Mouse (Mus musculus) MEL (cell line): ENCODE data around the gene Rbm33. TPM values are rescaled to one million over a fixed set of nuclear protein-coding genes. Genes with fewer than 3 reads are reported as not detected.

Experiments
- DNase-seq: peaks from one replicate; pipeline ENCODE4 v3.0.0; 2011; ENCODE audit warnings: low read depth, low spot score
- H3K27ac ChIP-seq: 2 replicates; pipeline ENCODE4 v1.5.1; 2012; ENCODE audit warnings: low read depth, mild to moderate bottlenecking, control low read depth, low read length, moderate library complexity; ENCODE audit not compliant: control insufficient read depth
- H3K27me3 ChIP-seq, 2 experiments: fragments of 150-350 bp in 1 of 2; sonication (generic) in 1 of 2; 2 replicates each; pipeline ENCODE4 v1.6.1; 2012; ENCODE audit warnings: low read length in 2 of 2, mild to moderate bottlenecking in 2 of 2, improper control_type of control experiment in 1 of 2, moderate library complexity in 1 of 2; ENCODE audit not compliant: insufficient read depth in 2 of 2, control insufficient read depth in 1 of 2
- H3K36me3 ChIP-seq, 2 experiments: 2 replicates each; pipeline ENCODE4 v1.6.1; 2012 to 2014; ENCODE audit warnings: low read length in 2 of 2, improper control_type of control experiment in 1 of 2, inconsistent platforms in 1 of 2, mild to moderate bottlenecking in 1 of 2; ENCODE audit not compliant: insufficient read depth in 2 of 2, control insufficient read depth in 1 of 2
- H3K4me1 ChIP-seq, 2 experiments: fragments of 150-350 bp in 1 of 2; sonication (generic) in 1 of 2; 2 replicates each; pipeline ENCODE4 v1.6.1; 2012; ENCODE audit warnings: low read length in 2 of 2, improper control_type of control experiment in 1 of 2, mild to moderate bottlenecking in 1 of 2; ENCODE audit not compliant: insufficient read depth in 2 of 2, control insufficient read depth in 1 of 2
- H3K4me3 ChIP-seq, 2 experiments: fragments of 150-350 bp in 1 of 2; sonication (generic) in 1 of 2; 2 replicates each; pipeline ENCODE4 v1.5.1; 2012; ENCODE audit warnings: low read depth in 2 of 2, low read length in 2 of 2, mild to moderate bottlenecking in 2 of 2, moderate library complexity in 2 of 2, control low read depth in 1 of 2, improper control_type of control experiment in 1 of 2; ENCODE audit not compliant: control insufficient read depth in 1 of 2, insufficient read depth in 1 of 2
- H3K79me2 ChIP-seq: 2 replicates; pipeline ENCODE4 v1.6.1; 2012; ENCODE audit warnings: mild to moderate bottlenecking, low read length, moderate library complexity; ENCODE audit not compliant: control insufficient read depth, poor library complexity, insufficient read depth
- H3K9ac ChIP-seq: 2 replicates; pipeline ENCODE4 v1.6.1; 2012; ENCODE audit warnings: low read depth, mild to moderate bottlenecking, control low read depth, low read length, moderate library complexity; ENCODE audit not compliant: control insufficient read depth, poor library complexity, severe bottlenecking
- H3K9me3 ChIP-seq: fragments of 150-350 bp; sonication (generic); replicated peaks from 2 replicates; pipeline ENCODE4 v1.6.1; 2012; ENCODE audit warnings: mild to moderate bottlenecking, low read length, improper control_type of control experiment, moderate library complexity; ENCODE audit not compliant: insufficient read depth
- CHD1 ChIP-seq: IDR thresholded peaks from 2 replicates; pipeline ENCODE4 v1.6.1; 2012; ENCODE audit warnings: low read depth, mild to moderate bottlenecking, inconsistent platforms, low read length, improper control_type of control experiment
- CHD2 ChIP-seq: IDR thresholded peaks from 2 replicates; pipeline ENCODE4 v1.6.1; 2011; ENCODE audit warnings: low read length, improper control_type of control experiment
- CTCF ChIP-seq, 3 experiments: IDR thresholded peaks in 2 of 3; conservative IDR thresholded peaks in 1 of 3; 2 replicates each; pipeline ENCODE4 v1.5.1; 2011 to 2012; ENCODE audit warnings: low read length in 3 of 3, low read depth in 2 of 3, mild to moderate bottlenecking in 2 of 3, improper control_type of control experiment in 1 of 3, inconsistent platforms in 1 of 3, mixed read lengths in 1 of 3, moderate library complexity in 1 of 3; ENCODE audit not compliant: control insufficient read depth in 1 of 3, insufficient read depth in 1 of 3, poor library complexity in 1 of 3, severe bottlenecking in 1 of 3
- ELF1 ChIP-seq: IDR thresholded peaks from 2 replicates; pipeline ENCODE4 v1.6.1; 2014; ENCODE audit warnings: low read depth, mild to moderate bottlenecking, inconsistent platforms, low read length, improper control_type of control experiment, moderate library complexity
- EP300 ChIP-seq, 2 experiments: IDR thresholded peaks; 2 replicates each; pipeline ENCODE4 v1.6.1; 2011; ENCODE audit warnings: improper control_type of control experiment in 2 of 2, low read length in 2 of 2, low read depth in 1 of 2, mild to moderate bottlenecking in 1 of 2
- ETS1 ChIP-seq: IDR thresholded peaks from 2 replicates; pipeline ENCODE4 v1.6.1; 2012; ENCODE audit warnings: low read depth, mild to moderate bottlenecking, inconsistent platforms, low read length, improper control_type of control experiment, moderate library complexity
- GATA1 ChIP-seq: IDR thresholded peaks from 2 replicates; pipeline ENCODE4 v1.6.1; 2011; ENCODE audit warnings: low read depth, low read length, improper control_type of control experiment
- HCFC1 ChIP-seq: IDR thresholded peaks from 2 replicates; pipeline ENCODE4 v1.6.1; 2012; ENCODE audit warnings: low read depth, mild to moderate bottlenecking, inconsistent platforms, low read length, improper control_type of control experiment, moderate library complexity
- MEF2A ChIP-seq: IDR thresholded peaks from 2 replicates; pipeline ENCODE4 v1.6.1; 2014; ENCODE audit warnings: low read depth, mild to moderate bottlenecking, inconsistent platforms, low read length, improper control_type of control experiment; ENCODE audit not compliant: poor library complexity, insufficient replicate concordance, severe bottlenecking; ENCODE audit errors: extremely low read depth
- MXI1 ChIP-seq: IDR thresholded peaks from 2 replicates; pipeline ENCODE4 v1.6.1; 2011; ENCODE audit warnings: mild to moderate bottlenecking, low read depth, low read length, improper control_type of control experiment
- NELFE ChIP-seq: IDR thresholded peaks from 2 replicates; pipeline ENCODE4 v1.6.1; 2011; ENCODE audit warnings: low read depth, low read length, improper control_type of control experiment
- POLR2A ChIP-seq, 2 experiments: IDR thresholded peaks; 2 replicates each; pipeline ENCODE4 v1.6.1; 2011 to 2012; ENCODE audit warnings: low read length in 2 of 2, mild to moderate bottlenecking in 2 of 2, control low read depth in 1 of 2, improper control_type of control experiment in 1 of 2, low read depth in 1 of 2, moderate library complexity in 1 of 2; ENCODE audit not compliant: control insufficient read depth in 1 of 2, insufficient read depth in 1 of 2, poor library complexity in 1 of 2
- RAD21 ChIP-seq: IDR thresholded peaks from 2 replicates; pipeline ENCODE4 v1.6.1; 2011; ENCODE audit warnings: mild to moderate bottlenecking, low read depth, low read length, improper control_type of control experiment
- SMC3 ChIP-seq: IDR thresholded peaks from 2 replicates; pipeline ENCODE4 v1.6.1; 2011; ENCODE audit warnings: low read depth, low read length, improper control_type of control experiment
- TAL1 ChIP-seq: IDR thresholded peaks from 2 replicates; pipeline ENCODE4 v1.6.1; 2012; ENCODE audit warnings: mild to moderate bottlenecking, inconsistent platforms, low read length, moderate library complexity, mixed read lengths
- UBTF ChIP-seq: IDR thresholded peaks from 2 replicates; pipeline ENCODE4 v1.6.1; 2012; ENCODE audit warnings: low read depth, mild to moderate bottlenecking, inconsistent platforms, low read length, improper control_type of control experiment, moderate library complexity, borderline replicate concordance; ENCODE audit not compliant: insufficient read depth
- USF2 ChIP-seq, 2 experiments: IDR thresholded peaks; 2 replicates each; pipeline ENCODE4 v1.6.1; 2011 to 2012; ENCODE audit warnings: improper control_type of control experiment in 2 of 2, low read length in 2 of 2, borderline replicate concordance in 1 of 2, inconsistent platforms in 1 of 2, low read depth in 1 of 2, mild to moderate bottlenecking in 1 of 2; ENCODE audit not compliant: insufficient read depth in 1 of 2
- ZMIZ1 ChIP-seq: IDR thresholded peaks from 2 replicates; pipeline ENCODE4 v1.6.1; 2012; ENCODE audit warnings: low read depth, mild to moderate bottlenecking, inconsistent platforms, low read length, improper control_type of control experiment, moderate library complexity
- ZNF384 ChIP-seq: IDR thresholded peaks from 2 replicates; pipeline ENCODE4 v1.6.1; 2012; ENCODE audit warnings: low read depth, mild to moderate bottlenecking, inconsistent platforms, low read length, improper control_type of control experiment
- polyA plus RNA-seq, 2 experiments: library from polyadenylated mRNA; stranded (reverse) in 1 of 2; unstranded in 1 of 2; fragments of >175 nt in 1 of 2; fragments of >200 nt in 1 of 2; gene quantifications; 2 replicates each; pipeline versions ENCODE4 v1.2.1 to v1.2.4; 2012; ENCODE audit warnings: low replicate concordance in 2 of 2, low read depth in 1 of 2; ENCODE audit not compliant: insufficient read length in 2 of 2, insufficient read depth in 1 of 2, missing spikeins in 1 of 2
- total RNA-seq: library from RNA; depleted of rRNA; stranded (reverse); fragments of 300-350 nt; gene quantifications from 2 replicates; pipeline ENCODE4 v1.2.3, GENCODE M21; 2012

Rbm33 gene
- total and polyA plus RNA-seq, 3 experiments: 14.6 to 60.3 TPM; not detected in 1

GRCm38 (mm10) chr5:28277279-28277678 lies 39.6 kb upstream of the Rbm33 start:
- H3K36me3 ChIP-seq: no peaks in the 10 kb centered on the region
- no peak overlapping the region for H3K4me3 ChIP-seq
- H3K27me3 ChIP-seq: no peaks in the 10 kb centered on the region; a peak in 2 of 4 replicates
- DNase-seq: no peak
- no peaks in the 10 kb centered on the region for H3K4me1 ChIP-seq
- H3K79me2 ChIP-seq: no peaks in the 10 kb centered on the region
- no peak overlapping the region for H3K27ac ChIP-seq
- TF ChIP-seq POLR2A (IDR thresholded peaks at IDR 0.05; ENCODE audit: control insufficient read depth in 1 of 2, insufficient read depth in 1 of 2, low read depth in 1 of 2, low read length in 2 of 2, poor library complexity in 1 of 2): no peak
- TF ChIP-seq EP300 (IDR thresholded peaks at IDR 0.05; ENCODE audit: low read depth in 1 of 2, low read length in 2 of 2): no peak
- no peak for TF ChIP-seq CHD2
- no peak for TF ChIP-seq USF2 (IDR thresholded peaks at IDR 0.05; ENCODE audit: borderline replicate concordance in 1 of 2, insufficient read depth in 1 of 2, low read depth in 1 of 2, low read length in 2 of 2)
- TF ChIP-seq HCFC1: no peak
- no peak for TF ChIP-seq ZNF384
- TF ChIP-seq CHD1: no peak
- no peak for TF ChIP-seq UBTF
- TF ChIP-seq CTCF (IDR thresholded peaks at IDR 0.05 in 2 of 3, conservative IDR thresholded peaks at IDR 0.05 in 1 of 3; ENCODE audit: control insufficient read depth in 1 of 3, insufficient read depth in 1 of 3, low read depth in 2 of 3, low read length in 3 of 3, poor library complexity in 1 of 3, severe bottlenecking in 1 of 3): no peak
- H3K9ac ChIP-seq: no peak overlapping the region
- H3K9me3 ChIP-seq: no peaks in the 10 kb centered on the region

GRCm38 (mm10) chr5:28289111-28289510 lies 27.8 kb upstream of the Rbm33 start:
- no peak for DNase-seq

GRCm38 (mm10) chr5:28290630-28291029 lies 26.3 kb upstream of the Rbm33 start:
- TF ChIP-seq ETS1 (no peak), UBTF (no peak), TAL1 (no peak), HCFC1 (no peak), GATA1 (no peak), MXI1 (no peak), CHD1 (no peak)
- Histone ChIP-seq H3K4me3 (no peak overlapping the region), H3K9me3 (no peaks in the 10 kb centered on the region), H3K27me3 (peaks cover 0 to 5% of the 10 kb centered on the region in 2 experiments; a peak in 2 of 4 replicates), H3K4me1 (no peaks in the 10 kb centered on the region), H3K36me3 (no peaks in the 10 kb centered on the region; a peak in 1 of 4 replicates), H3K79me2 (no peaks in the 10 kb centered on the region), H3K27ac (no peak overlapping the region), H3K9ac (no peak overlapping the region)
- no peak for DNase-seq

More at GRCm38 (mm10) chr5:28289111-28289510, 27.8 kb upstream of the Rbm33 start:
- Histone ChIP-seq H3K4me3 (no peak overlapping the region), H3K9ac (no peak overlapping the region), H3K27me3 (peaks cover 0 to 5% of the 10 kb centered on the region in 2 experiments; a peak in 2 of 4 replicates), H3K36me3 (no peaks in the 10 kb centered on the region; a peak in 1 of 4 replicates), H3K9me3 (no peaks in the 10 kb centered on the region), H3K27ac (no peak overlapping the region), H3K4me1 (no peaks in the 10 kb centered on the region), H3K79me2 (no peaks in the 10 kb centered on the region)
- TF ChIP-seq TAL1 (no peak), ETS1 (no peak), CHD2 (no peak), SMC3 (no peak), POLR2A (IDR thresholded peaks at IDR 0.05; ENCODE audit: control insufficient read depth in 1 of 2, insufficient read depth in 1 of 2, low read depth in 1 of 2, low read length in 2 of 2, poor library complexity in 1 of 2) (no peak), NELFE (no peak), ELF1 (no peak), EP300 (IDR thresholded peaks at IDR 0.05; ENCODE audit: low read depth in 1 of 2, low read length in 2 of 2) (no peak), RAD21 (no peak), ZMIZ1 (no peak), MEF2A (no peak)
